Mouse (Mus musculus): Measurements from ENCODE around the gene Tomm7.
"Not testable (repeated sequence)": the region's sequence is repeated elsewhere in the genome, so short reads cannot be mapped to it uniquely, and the experiment has no call there.

The Tomm7 gene

GRCm38 (mm10) chr5:23851160-23851555, 7.2 kb upstream of the Tomm7 start:
- DNase-seq (ENCODE audit: low read depth), result peak; percentile 49

DNA sequence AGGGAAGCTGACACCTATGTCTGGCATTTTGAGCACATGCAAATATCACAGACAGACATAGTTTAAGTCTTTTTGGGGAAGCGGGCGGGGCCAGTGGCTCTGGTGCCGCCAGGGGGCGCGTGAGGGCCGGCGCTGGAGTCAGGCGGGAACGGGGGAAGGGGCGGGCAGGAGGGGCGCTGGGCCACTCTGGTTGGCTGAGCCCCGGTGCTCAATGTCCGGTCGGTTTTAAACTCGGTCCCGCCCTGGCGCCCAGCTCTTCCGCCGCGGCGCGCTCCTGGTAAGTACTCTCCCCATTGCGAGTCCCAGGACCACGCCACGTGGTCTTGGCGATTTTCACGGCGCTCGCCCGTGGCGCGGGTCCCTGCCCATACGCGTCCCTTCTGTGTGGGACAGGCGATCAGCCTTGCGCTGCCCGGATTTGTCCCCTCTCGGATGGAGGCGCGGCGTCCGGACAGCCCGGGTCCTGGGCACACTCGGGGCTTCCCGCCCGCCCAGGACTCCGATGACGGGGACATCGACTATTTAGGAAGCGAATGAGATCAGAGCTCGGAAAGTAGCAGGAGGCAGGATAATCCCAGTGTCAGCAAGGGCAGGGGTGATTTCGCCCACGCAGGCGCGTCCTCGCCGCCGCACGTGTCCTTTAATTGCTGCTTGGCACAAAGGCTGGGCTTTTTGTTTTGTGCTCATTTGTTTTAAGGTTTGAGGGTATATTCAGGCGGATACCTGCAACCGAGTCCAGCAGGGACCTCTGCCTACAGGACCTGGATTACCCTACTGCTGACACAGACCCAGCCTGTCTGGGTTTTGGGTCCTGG, 6.6 kb upstream of the Tomm7 start:
- peak; percentile 93 for DNase-seq (ENCODE audit: low read depth)

GRCm38 (mm10) chr5:23845141-23845540, 1.2 kb upstream of the Tomm7 start:
- no peak for DNase-seq (ENCODE audit: low read depth)

DNA sequence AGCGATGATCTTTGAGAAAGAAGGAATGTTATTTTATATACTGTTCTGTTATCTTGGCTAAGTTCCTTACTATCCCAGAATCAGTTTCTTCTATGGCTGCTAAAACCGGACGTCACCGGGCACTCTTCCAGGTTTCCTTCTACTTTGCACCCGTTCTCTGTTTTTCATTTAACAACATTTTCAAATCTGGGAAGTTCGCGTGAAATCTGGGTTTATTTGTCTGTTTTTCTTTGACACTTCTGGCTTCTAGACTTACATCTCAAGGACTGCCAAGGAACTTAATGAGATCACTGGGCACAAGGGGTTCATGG, 525 bp upstream of the Tomm7 start:
- DNase-seq (ENCODE audit: low read depth), result no peak

DNA sequence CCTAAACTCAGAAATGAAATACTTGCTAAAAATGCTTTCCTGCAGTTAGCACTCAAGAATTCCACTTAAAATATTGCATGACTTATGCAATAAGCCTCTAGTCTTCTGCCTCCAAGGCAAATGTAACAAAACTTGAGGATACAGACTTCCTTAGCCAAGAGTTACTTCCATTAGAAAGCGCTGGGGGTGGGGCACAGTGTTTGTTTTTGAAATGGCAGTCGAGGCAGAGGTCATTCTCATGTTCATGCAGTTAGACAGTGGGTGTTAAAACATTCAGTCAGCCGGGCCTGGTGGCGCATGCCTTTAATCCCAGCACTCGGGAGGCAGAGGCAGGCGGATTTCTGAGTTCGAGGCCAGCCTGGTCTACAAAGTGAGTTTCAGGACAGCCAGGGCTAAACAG, 5.8 kb downstream of the Tomm7 start:
- DNase-seq (ENCODE audit: low read depth), result no peak

GRCm38 (mm10) chr5:23835691-23836090, 8.3 kb downstream of the Tomm7 start:
- not testable (repeated sequence) for DNase-seq (ENCODE audit: low read depth)

DNA sequence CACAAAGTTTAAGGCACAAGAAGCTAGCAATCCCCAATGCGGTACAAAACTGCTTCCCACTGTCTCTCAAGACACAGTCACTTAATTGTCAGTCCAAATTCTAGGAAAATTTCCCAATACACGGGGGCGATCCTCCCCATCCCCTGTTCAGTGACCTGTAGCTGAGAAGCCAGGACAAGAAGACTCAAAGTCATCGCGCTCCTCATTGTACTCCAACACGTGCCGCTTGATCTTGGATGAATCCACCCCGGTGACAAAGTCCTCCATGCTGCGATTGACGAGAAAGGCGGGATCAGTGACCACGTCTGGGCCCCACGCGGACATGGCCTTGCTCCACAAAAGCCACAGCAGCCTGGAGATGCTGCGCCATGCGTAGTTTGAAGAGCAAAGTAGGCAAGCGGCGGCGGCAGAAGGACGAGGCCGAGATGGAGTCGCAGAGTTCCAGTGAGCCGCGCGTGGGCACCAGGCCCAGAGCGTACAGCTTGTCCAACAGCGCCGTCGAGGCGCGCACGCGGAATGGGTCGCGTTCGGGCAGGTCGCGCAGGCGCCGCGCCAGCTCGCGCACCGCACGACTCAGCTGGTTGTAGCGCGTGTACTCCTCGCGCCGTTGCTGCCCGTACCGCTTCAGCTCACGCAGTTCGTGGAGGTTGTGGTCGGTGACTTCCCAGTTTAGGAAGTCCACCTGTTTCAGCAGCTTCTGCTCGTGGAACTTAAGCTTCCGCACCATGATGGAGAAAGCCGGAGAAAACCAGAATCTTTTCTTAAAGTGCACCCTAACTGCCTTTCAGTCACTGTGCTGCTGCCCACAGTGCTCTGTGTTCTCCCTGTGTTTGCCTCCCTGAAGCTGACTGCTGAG, 12.8 kb downstream of the Tomm7 start:
- DNase-seq (ENCODE audit: low read depth), result no peak

DNA sequence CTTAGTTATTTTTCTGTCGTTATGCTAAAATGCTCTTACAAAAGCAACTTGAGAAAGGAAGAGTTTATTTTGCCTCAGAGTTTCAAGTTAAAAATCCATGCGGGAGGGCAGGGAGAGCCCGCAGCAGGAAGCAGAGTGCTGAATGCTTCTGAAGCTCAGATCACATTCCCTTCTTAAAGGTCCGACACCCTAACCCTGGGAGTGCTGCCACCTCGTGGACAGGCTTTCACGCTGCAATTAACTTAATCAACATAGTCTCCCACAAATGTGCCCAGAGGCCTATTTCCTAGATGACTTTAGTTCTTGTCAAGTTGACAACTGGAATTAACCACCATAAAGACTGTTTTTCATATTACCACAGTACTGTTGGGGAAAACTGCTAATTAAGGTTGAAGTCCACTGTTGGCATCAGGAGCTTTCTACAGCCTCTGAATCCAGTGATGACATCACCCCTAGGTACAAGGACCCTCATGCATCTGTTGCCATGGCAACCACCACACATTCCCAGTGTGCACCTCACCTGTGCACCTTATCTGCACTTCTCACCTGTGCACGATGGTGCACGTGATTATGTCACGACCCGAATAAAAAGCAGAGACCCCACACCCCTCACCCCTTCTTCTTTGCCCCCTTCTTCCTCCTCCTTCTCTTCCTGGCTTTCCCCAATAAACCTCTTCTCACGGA, 17.5 kb downstream of the Tomm7 start:
- DNase-seq (ENCODE audit: low read depth), result peak; percentile 83

DNA sequence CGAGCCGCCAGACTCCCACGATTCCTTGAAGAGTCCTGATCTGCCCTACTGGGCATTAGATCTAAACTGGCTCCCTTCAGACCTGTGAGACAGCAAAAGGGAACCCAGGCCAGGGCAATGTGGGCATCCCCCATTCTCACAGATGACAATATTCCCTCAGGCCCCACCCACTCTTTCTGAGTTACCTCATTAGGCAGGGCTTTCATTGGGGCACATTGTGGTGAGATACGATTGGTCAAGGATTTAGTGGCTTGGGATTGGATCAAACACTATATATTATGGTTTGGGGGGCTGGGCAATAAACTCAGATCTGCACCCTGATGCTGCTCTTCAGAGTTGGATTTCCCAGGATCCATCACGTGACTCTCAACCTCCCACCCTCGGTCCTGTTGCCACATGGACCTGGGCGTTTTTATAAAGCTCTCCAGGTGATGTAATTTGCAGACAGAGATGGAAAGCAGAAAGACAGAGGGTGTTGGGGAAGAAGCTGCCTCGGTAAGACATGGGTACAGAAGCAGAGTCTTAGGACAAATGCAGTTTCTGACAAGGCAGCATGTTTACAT, 19.7 kb downstream of the Tomm7 start:
- DNase-seq (ENCODE audit: low read depth), result no peak

GRCm38 (mm10) chr5:23822306-23822705, 21.7 kb downstream of the Tomm7 start:
- DNase-seq (ENCODE audit: low read depth), result no peak

DNA sequence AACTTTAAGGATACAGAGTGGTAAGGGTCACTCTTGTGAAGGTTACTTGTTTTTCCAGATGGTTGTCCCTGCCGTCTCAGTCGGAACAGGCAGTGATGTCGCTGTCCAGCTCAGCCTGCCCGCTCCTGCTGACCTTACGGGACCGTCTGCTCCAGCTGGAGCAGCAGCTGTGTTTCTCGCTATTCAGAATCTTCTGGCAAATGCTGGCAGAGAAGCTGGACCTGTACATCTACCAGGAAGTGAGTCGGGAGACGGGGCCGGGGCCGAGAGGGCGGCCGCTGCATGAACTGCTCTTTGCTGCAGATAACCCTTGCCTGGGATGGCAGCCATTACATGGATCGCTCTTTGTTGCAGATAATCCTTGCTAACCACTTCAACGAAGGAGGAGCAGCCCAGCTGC, 27.3 kb downstream of the Tomm7 start:
- DNase-seq (ENCODE audit: low read depth), result no peak

DNA sequence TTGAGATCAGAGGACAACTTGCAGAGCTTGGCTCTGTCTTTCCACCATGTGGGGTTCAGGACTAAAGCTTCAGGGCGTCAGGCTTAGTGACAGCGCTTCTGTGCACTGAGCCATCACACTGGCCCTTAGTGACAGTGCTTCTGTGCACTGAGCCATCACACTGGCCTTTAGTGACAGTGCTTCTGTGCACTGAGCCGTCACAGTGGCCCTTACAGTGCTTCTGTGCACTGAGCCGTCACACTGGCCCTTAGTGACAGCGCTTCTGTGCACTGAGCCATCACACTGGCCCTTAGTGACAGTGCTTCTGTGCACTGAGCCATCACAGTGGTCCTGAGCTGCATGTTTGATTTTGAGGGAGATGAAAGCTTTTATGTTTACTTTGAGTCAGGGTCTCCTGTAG, 29.1 kb downstream of the Tomm7 start:
- no peak for DNase-seq (ENCODE audit: low read depth)

DNA sequence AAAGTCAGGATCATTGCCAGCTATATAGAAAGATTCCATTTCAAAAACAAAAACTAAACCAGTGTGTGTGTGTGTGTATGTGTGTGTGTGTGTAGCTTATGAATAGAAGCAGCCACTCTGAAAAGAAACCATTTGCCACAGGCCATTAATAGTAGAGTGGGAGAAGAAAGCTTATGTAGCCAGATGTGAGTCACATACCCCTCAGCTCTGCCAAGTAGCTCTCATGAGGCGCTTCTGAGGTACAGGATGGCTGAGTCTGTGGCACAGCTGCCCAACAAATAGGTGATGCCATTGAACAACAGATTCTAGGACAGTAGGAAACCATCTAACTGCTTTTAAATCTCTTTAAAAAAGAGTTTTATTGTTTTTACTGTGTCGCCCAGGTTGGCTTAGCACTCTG, 51.2 kb downstream of the Tomm7 start:
- no peak for DNase-seq (ENCODE audit: low read depth)

DNA sequence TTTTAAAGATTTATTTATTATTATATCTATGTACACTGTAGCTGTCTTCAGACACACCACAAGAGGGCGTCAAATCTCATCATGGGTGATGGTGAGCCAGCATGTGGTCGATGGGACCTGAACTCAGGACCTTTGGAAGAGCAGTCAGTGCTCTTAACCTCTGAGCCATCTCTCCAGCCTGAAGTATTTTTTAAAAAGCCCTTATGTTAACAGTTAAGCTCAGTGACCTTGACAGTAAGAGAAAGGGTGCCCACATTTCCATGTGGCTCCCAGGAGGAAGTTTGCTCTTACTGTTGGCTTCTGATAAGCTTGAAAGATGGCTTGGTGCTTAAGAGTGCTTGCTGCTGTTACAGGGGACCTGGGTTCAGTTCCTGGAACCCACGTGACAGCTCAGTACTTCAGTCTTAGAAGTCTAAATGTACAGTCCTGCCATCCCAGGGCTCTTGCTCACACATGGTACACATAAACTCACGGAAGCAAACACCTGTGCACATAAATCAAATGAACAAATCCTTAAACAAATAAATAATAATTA, 54.8 kb downstream of the Tomm7 start:
- peak; percentile 8 for DNase-seq (ENCODE audit: low read depth)
